9 mouse cellular contexts compared by ENCODE assay signal in genomic region chr15:6500787-6501186, GRCm38 (mm10). TPM values are rescaled to one million over a fixed set of nuclear protein-coding genes. Genes with fewer than 3 reads are reported as not detected.
DNase-seq lines count a peak whose midpoint lies in the region; ATAC-seq and TF ChIP-seq lines count a peak whose summit lies in the region.
"Had no signal": no experiment of that assay in that cellular context is flagged by ENCODE, and none has a peak within 500 bp of the region (broad histone marks: within the 10 kb centered on the region; RNA-seq: fewer than 3 reads in every experiment).

No protein-coding gene starts in this region.

- TF ChIP-seq CTCF in bone marrow, adult 2 months (IDR thresholded peaks at IDR 0.05; ENCODE audit: control insufficient read depth, insufficient read depth, low read length), result 0 out of 2 replicates have a peak, but pooled peaks have one; percentile 25
- TF ChIP-seq CTCF in cerebellum, adult 2 months (IDR thresholded peaks at IDR 0.05; ENCODE audit: borderline replicate concordance, insufficient read depth, low read depth, low read length), result no peak

- H3K36me3 ChIP-seq in limb, embryonic 14.5 days (ENCODE audit: control insufficient read depth, insufficient read depth, low read length), result no peaks in the 10 kb centered on the region
- no peaks in the 10 kb centered on the region for H3K36me3 ChIP-seq in limb, embryonic 10.5 days
- no peaks in the 10 kb centered on the region for H3K36me3 ChIP-seq in midbrain, embryonic 10.5 days
- H3K36me3 ChIP-seq: limb, embryonic 13.5 days had no signal

- H3K4me1 ChIP-seq in limb, embryonic 14.5 days (ENCODE audit: control insufficient read depth, insufficient read depth, low read length), result 0 out of 2 replicates have a peak, but pooled peaks cover 2% of the 10 kb centered on the region
- H3K4me1 ChIP-seq in limb, embryonic 10.5 days, result peaks cover 7% of the 10 kb centered on the region; the same call in 1 of the 2 replicates
- peaks cover 1% of the 10 kb centered on the region; the same call in 1 of the 2 replicates for H3K4me1 ChIP-seq in bone marrow, adult 2 months (ENCODE audit: control insufficient read depth, insufficient read depth, low read length)
- H3K4me1 ChIP-seq in midbrain, embryonic 10.5 days, result no peaks in the 10 kb centered on the region
- no peaks in the 10 kb centered on the region for H3K4me1 ChIP-seq in cerebellum, adult 2 months (ENCODE audit: control insufficient read depth, insufficient read depth, low read length)

- ATAC-seq in limb, embryonic 14.5 days (ENCODE audit: low FRiP score, low read depth), result no peak

- H3K9me3 ChIP-seq in limb, embryonic 14.5 days (ENCODE audit: control insufficient read depth, low read length), result no peaks in the 10 kb centered on the region
- H3K9me3 ChIP-seq in limb, embryonic 10.5 days (replicated peaks), result no peaks in the 10 kb centered on the region
- H3K9me3 ChIP-seq in midbrain, embryonic 10.5 days (replicated peaks), result no peaks in the 10 kb centered on the region
- H3K9me3 ChIP-seq: limb, embryonic 13.5 days had no signal

- H3K4me2 ChIP-seq in limb, embryonic 14.5 days (replicated peaks; ENCODE audit: low read depth, low read length, severe bottlenecking), result no peak overlapping the region
- H3K4me2 ChIP-seq: limb, embryonic 13.5 days had no signal

- no peak overlapping the region for H3K9ac ChIP-seq in limb, embryonic 14.5 days (ENCODE audit: low read depth, low read length, severe bottlenecking)
- H3K9ac ChIP-seq: limb, embryonic 13.5 days had no signal

- no peak overlapping the region for H3K27ac ChIP-seq in limb, embryonic 14.5 days (replicated peaks; ENCODE audit: low read depth, low read length)
- no peak overlapping the region for H3K27ac ChIP-seq in limb, embryonic 10.5 days
- H3K27ac ChIP-seq in bone marrow, adult 2 months (ENCODE audit: control insufficient read depth, insufficient read depth, low read depth, low read length, poor library complexity), result no peak overlapping the region
- no peak overlapping the region for H3K27ac ChIP-seq in midbrain, embryonic 10.5 days (replicated peaks)
- H3K27ac ChIP-seq in cerebellum, adult 2 months (ENCODE audit: insufficient read depth, low read length), result no peak overlapping the region
- H3K27ac ChIP-seq: limb, embryonic 13.5 days had no signal

- H3K27me3 ChIP-seq in limb, embryonic 14.5 days (ENCODE audit: control insufficient read depth, insufficient read depth, low read length), result no peaks in the 10 kb centered on the region
- no peaks in the 10 kb centered on the region for H3K27me3 ChIP-seq in limb, embryonic 10.5 days (ENCODE audit: low read depth, poor library complexity, severe bottlenecking)
- no peaks in the 10 kb centered on the region for H3K27me3 ChIP-seq in midbrain, embryonic 10.5 days (ENCODE audit: low read depth, poor library complexity, severe bottlenecking)
- H3K27me3 ChIP-seq in cerebellum, adult 2 months (ENCODE audit: control insufficient read depth, insufficient read depth, low read length), result no peaks in the 10 kb centered on the region
- H3K27me3 ChIP-seq: limb, embryonic 13.5 days had no signal

- no peak overlapping the region for H3K4me3 ChIP-seq in limb, embryonic 14.5 days (replicated peaks; ENCODE audit: low read length)
- no peak overlapping the region for H3K4me3 ChIP-seq in limb, embryonic 10.5 days
- no peak overlapping the region for H3K4me3 ChIP-seq in bone marrow, adult 2 months (replicated peaks; ENCODE audit: control insufficient read depth, low read depth, low read length)
- H3K4me3 ChIP-seq in midbrain, embryonic 10.5 days, result no peak overlapping the region
- no peak overlapping the region for H3K4me3 ChIP-seq in cerebellum, adult 2 months (replicated peaks; ENCODE audit: insufficient read depth, low read depth, low read length)
- H3K4me3 ChIP-seq: limb, embryonic 13.5 days had no signal

- WGBS in limb, embryonic 14.5 days, result 33% methylated on average over 1 of the region's 1 CpGs
- WGBS in limb, embryonic 10.5 days, result 68% methylated on average over 1 of the region's 1 CpGs
- WGBS in bone marrow, adult 2 months, result 7% methylated on average over 1 of the region's 1 CpGs
- WGBS in midbrain, embryonic 10.5 days, result 64% methylated on average over 1 of the region's 1 CpGs
- WGBS in cerebellum, adult 2 months, result 36% methylated on average over 1 of the region's 1 CpGs

- no peak for TF ChIP-seq POLR2A in limb, embryonic 14.5 days (IDR thresholded peaks at IDR 0.05; ENCODE audit: borderline replicate concordance, extremely low read depth, insufficient read depth, insufficient read length)
- TF ChIP-seq POLR2A in bone marrow, adult 2 months (IDR thresholded peaks at IDR 0.05; ENCODE audit: borderline replicate concordance, control insufficient read depth, low read depth, low read length), result no peak
- TF ChIP-seq POLR2A in cerebellum, adult 2 months (IDR thresholded peaks at IDR 0.05; ENCODE audit: borderline replicate concordance, insufficient read depth, low read length), result no peak

- DNase-seq in limb, embryonic 14.5 days (ENCODE audit: low spot score), result peak; percentile 17
- no peak for DNase-seq in limb, embryonic 10.5 days (ENCODE audit: low spot score)
- DNase-seq in kidney, postnatal 14 days, result peak; percentile 26
- DNase-seq in natural killer cell, adult 2 months (ENCODE audit: low spot score in 2 of 2), result peak; percentile 32 to 48
- DNase-seq in midbrain, embryonic 10.5 days (ENCODE audit: low spot score), result no peak
- no peak for DNase-seq in cerebellum, adult 2 months
- no peak for DNase-seq in ovary, adult 18-20 months (ENCODE audit: low spot score)

RNA-seq across cellular contexts. Expression of gene Fyb, which starts 21.9 kb away (rescaled TPM):
- 6.0 and 9.8 TPM in 2 replicates for polyA plus RNA-seq in limb, embryonic 14.5 days (2012; rRNA removed)
- polyA plus RNA-seq in limb, embryonic 14.5 days (2014; fragmentation: Nextera tagmentation; extraction: Ambion mirVana), result 8.0 and 10.1 TPM in 2 replicates
- 1.5 and 2.9 TPM in 2 replicates for polyA plus RNA-seq in limb, embryonic 10.5 days (2016; fragmentation: Nextera tagmentation; extraction: Ambion mirVana)
- 54.6 and 126 TPM in 2 replicates for polyA plus RNA-seq in bone marrow, adult 2 months (2011; ENCODE audit: insufficient read depth, insufficient read length, low replicate concordance, missing spikeins)
- 2.4 and 2.9 TPM in 2 replicates for polyA plus RNA-seq in midbrain, embryonic 10.5 days (2016; fragmentation: Nextera tagmentation; extraction: Ambion mirVana)
- 1.6 and 2.3 TPM in 2 replicates for polyA plus RNA-seq in cerebellum, adult 2 months (2012; rRNA removed)

RNA-seq across cellular contexts. Expression of gene C9, which starts 55.7 kb away (rescaled TPM):
- 0.11 and 0.14 TPM in 2 replicates for polyA plus RNA-seq in limb, embryonic 14.5 days (2012; rRNA removed)
- polyA plus RNA-seq in limb, embryonic 14.5 days (2014; fragmentation: Nextera tagmentation; extraction: Ambion mirVana), result 0.14 and 0.25 TPM in 2 replicates
- polyA plus RNA-seq in limb, embryonic 10.5 days (2016; fragmentation: Nextera tagmentation; extraction: Ambion mirVana), result not detected in 2 replicates
- polyA plus RNA-seq in bone marrow, adult 2 months (2011; ENCODE audit: insufficient read depth, insufficient read length, low replicate concordance, missing spikeins), result 22.0 TPM in 1 of 2 replicates, not detected in the other
- polyA plus RNA-seq in midbrain, embryonic 10.5 days (2016; fragmentation: Nextera tagmentation; extraction: Ambion mirVana), result not detected in 2 replicates
- polyA plus RNA-seq in cerebellum, adult 2 months (2012; rRNA removed), result not detected in 2 replicates
- polyA plus RNA-seq: limb, embryonic 13.5 days had no signal

Comparison
In these comparisons a context has a peak if more than half of its experiments do, and no peak if none do; other contexts are left out.
1. DNase-seq: peak in limb, embryonic 14.5 days (single experiment), kidney, postnatal 14 days (single experiment) and natural killer cell, adult 2 months (2 of 2); none in limb, embryonic 10.5 days (single experiment), midbrain, embryonic 10.5 days (single experiment), cerebellum, adult 2 months (0 of 2) and ovary, adult 18-20 months (single experiment).